Mouse (Mus musculus) layer of hippocampus, postnatal 14 days (tissue): ENCODE results near the gene Tmem189. TPM values are rescaled to one million over a fixed set of nuclear protein-coding genes. Genes with fewer than 3 reads are reported as not detected.

Experiments
- DNase-seq, 2 experiments: peaks; one replicate each; pipeline ENCODE4 v3.0.0; 2021 to 2022; ENCODE audit warnings: low spot score in 2 of 2, mixed read lengths in 1 of 2
- microRNA-seq, 2 experiments: library from miRNA; unstranded; fragments of <30 nt; microRNA quantifications; one replicate each; pipeline ENCODE4 v1.2.0; 2021
- total RNA-seq, 2 experiments: library from RNA; stranded (reverse); gene quantifications; 2 replicates each; pipeline ENCODE4 v1.2.3; 2021

Tmem189 gene
- total RNA-seq, 2 experiments from 2014 or later, result 69.5 to 71.9 TPM

DNA sequence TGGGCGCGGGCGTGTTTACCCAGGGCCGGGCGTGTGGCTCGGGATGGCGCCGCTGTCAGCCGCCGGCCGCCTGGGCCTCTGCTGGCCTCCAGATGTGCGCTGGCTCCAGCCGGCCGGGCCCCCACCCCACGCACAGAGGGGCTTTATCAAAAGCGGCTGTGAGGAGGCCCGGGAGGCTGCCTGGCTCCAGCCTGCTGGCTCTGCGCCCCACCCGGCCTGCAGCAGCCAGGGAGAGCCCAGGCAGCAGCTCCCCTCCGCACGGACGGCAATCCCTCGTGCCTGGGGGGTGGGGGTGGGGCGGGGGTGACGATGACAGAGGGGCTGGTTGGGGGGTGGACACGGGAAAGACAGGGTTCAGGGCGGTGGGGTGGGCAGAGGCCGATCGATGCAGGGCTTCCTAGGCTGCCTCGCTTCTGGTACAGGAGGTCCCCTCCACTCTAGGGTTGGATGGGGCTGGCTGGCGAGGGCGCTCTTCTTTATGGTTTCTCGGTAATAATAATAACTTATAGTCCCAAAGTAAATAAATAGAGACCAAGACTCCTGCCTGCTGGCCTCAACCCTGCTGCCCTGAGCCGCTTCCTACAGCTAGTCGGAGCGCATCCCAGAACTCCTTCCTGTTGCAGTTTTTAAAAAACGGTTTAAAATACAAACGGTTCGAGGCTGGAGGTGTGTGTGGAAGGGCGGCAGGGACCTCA, 92.0 kb downstream of the Tmem189 start:
- no peak for DNase-seq

DNA sequence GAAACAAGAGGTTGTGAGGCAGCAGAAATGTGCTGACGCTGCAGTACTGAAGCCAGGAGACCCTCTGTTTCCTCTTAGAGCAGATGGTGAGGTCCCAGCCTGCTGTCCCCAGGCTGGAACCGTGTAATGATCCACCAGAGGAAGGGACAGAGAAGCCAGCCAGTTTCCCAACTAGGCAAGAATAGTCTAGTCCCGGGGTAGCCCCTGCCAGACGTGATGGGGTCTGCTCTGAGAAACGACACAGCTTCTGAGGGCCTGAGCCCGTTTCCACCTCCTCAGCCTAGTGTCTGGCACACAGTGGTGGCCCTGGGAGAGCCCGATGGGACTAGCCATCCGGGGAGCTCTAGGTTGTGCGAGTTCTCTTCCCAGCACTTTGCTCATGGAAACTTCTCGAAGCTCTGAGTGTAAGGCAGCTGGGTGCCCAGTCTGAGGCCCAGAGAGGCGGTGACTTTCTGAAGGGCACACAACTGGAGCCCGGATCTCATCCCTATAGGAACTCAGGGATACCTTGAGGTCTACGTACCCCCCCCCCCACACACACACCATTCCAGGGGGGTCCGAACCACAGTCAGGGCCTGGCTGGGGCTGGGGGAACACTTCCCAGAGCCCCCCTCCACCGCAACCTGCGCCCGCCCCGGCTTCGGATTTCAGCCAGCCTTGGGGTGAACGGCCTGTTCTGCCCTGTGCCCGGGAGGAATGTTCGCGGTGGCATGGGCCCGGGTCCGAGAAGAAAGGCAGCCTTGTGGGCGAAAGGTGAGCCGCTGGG, 92.7 kb downstream of the Tmem189 start:
- DNase-seq, result no peak

- DNase-seq, result no peak
Observed at GRCm38 (mm10) chr2:167596262-167596661, 93.4 kb downstream of the Tmem189 start.

DNA sequence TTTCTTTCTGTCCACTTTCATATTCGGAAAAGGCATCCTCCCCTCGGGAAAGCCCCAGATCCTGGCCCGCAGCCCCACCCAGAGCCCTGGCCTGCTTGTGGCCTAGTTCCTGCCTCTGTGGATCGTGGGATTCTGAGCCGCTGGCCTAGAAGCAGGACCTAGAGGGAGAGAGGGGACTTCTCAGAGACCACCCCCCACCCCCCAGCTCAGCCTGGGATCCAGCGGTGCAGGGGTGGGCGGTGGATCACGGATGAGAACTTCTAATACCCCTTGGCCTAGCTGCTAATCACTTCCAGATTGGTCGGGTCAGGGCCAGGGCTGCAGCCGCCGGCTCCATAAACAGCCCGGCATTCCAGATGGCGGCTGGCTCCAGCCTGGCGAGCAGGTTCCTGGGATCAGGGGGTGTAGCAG, 93.9 kb downstream of the Tmem189 start:
- DNase-seq, result no peak

DNA sequence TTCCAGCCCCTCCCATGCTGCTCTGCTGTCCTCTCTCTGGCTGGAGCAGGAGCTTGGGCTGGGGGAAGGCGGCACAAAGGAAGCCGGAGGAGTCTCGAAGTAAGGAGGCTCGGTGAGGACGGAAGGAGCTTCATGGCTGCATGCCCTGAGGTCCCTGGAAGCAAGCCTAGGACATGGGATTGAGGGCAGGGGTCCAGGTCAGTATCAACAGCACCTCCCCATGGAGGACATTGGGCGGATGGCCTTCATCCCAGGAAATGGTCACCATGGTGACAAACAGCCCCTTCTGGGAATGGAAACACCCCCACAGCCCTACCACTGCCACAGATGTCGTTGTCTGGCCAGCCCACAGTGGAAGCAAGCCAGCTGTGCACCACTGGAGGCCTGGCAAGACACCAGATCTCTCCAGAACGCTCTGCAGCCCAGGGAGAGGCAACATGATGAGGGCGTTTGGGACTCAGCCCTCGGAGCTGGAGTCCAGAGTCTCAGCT, 95.1 kb downstream of the Tmem189 start:
- peak; percentile 69 to 77 for DNase-seq

GRCm38 (mm10) chr2:167593551-167594250, 95.9 kb downstream of the Tmem189 start:
- no peak for DNase-seq

Small RNAs within 50 kb of the gene (microRNA-seq; reads per million reads assigned to microRNA genes)
- 0 reads per million in 2 experiments for gene Gm22355

Other genes starting within 250 kb of the Tmem189 start
- 10 to 100 TPM; 39.1 to 40.5 TPM for gene Rnf114, start 197.2 kb downstream of the Tmem189 start, total RNA-seq
- gene Spata2, start 196.9 kb downstream of the Tmem189 start, total RNA-seq, result 10 to 100 TPM; 65.3 to 67.2 TPM
- under 1 TPM; 0.53 to 0.79 TPM for gene Snai1, start 151.6 kb downstream of the Tmem189 start, total RNA-seq
- 100 to 1,000 TPM; 242 to 247 TPM for gene Ube2v1, start 57.7 kb downstream of the Tmem189 start, total RNA-seq
- 10 to 100 TPM; 38.9 to 50.9 TPM for gene Gm20431, start 28.3 kb downstream of the Tmem189 start, total RNA-seq
- gene Cebpb, start 907 bp downstream of the Tmem189 start, total RNA-seq, result 10 to 100 TPM; 18.6 to 21.7 TPM
- 10 to 100 TPM; 65.4 to 67.7 TPM for gene Ptpn1, start 242.2 kb upstream of the Tmem189 start, total RNA-seq